Mouse (Mus musculus) midbrain, embryonic 16.5 days (tissue): ENCODE measurements around the gene Mrc2. TPM values are rescaled to one million over a fixed set of nuclear protein-coding genes. Genes with fewer than 3 reads are reported as not detected.

Experiments used
- ATAC-seq: fragments of 200-750 bp; cut with Nextera tagmentation; 2 replicates; pipeline ENCODE4 v1.8.0; 2017; ENCODE audit warnings: moderate TSS enrichment
- H3K27ac ChIP-seq: fragments of 300-500 bp; sonication (generic); 2 replicates; pipeline ENCODE4 v1.5.1; 2014; ENCODE audit warnings: mild to moderate bottlenecking, low read length, mixed read lengths
- H3K27me3 ChIP-seq: fragments of 300-500 bp; sonication (generic); 2 replicates; pipeline ENCODE4 v1.6.1; 2014; ENCODE audit warnings: low read depth, low read length, mixed read lengths; ENCODE audit not compliant: control insufficient read depth, insufficient read depth
- H3K36me3 ChIP-seq: fragments of 300-500 bp; sonication (generic); 2 replicates; pipeline ENCODE4 v1.6.1; 2014; ENCODE audit warnings: mild to moderate bottlenecking, low read length, moderate library complexity, mixed read lengths; ENCODE audit not compliant: control insufficient read depth, insufficient read depth
- H3K4me1 ChIP-seq: fragments of 300-500 bp; sonication (generic); 2 replicates; pipeline ENCODE4 v1.6.1; 2014; ENCODE audit warnings: mild to moderate bottlenecking, low read length, mixed read lengths; ENCODE audit not compliant: control insufficient read depth, insufficient read depth
- H3K4me2 ChIP-seq: fragments of 300-500 bp; sonication (generic); 2 replicates; pipeline ENCODE4 v1.6.1; 2014; ENCODE audit warnings: mild to moderate bottlenecking, low read length, mixed read lengths
- H3K4me3 ChIP-seq: fragments of 300-500 bp; sonication (generic); 2 replicates; pipeline ENCODE4 v1.5.1; 2014; ENCODE audit warnings: low read depth, mild to moderate bottlenecking, low read length, moderate library complexity, mixed read lengths
- H3K9ac ChIP-seq: fragments of 300-500 bp; sonication (generic); 2 replicates; pipeline ENCODE4 v1.6.1; 2014; ENCODE audit warnings: low read depth, low read length, mixed read lengths
- H3K9me3 ChIP-seq: fragments of 300-500 bp; sonication (generic); replicated peaks from 2 replicates; pipeline ENCODE4 v1.6.1; 2014; ENCODE audit warnings: mild to moderate bottlenecking, low read length, mixed read lengths; ENCODE audit not compliant: control insufficient read depth, poor library complexity, severe bottlenecking
- WGBS: fragments of 180-500 bp; shearing (Covaris S2); extraction: QIAGEN DNeasy Blood & Tissue Kit; methylation state at CpG from one replicate; pipeline ENCODE4 v1.1.7; 2014; 5-methylcytosine and 5-hydroxymethylcytosine counted together
- polyA plus RNA-seq: library from polyadenylated mRNA; unstranded; fragments of >200 nt; fragmentation: Nextera tagmentation; extraction: Ambion mirVana; gene quantifications from 2 replicates; pipeline ENCODE4 v1.2.1, GENCODE M21; 2015

The Mrc2 gene
- polyA plus RNA-seq, result 3.8 and 4.5 TPM in 2 replicates

DNA sequence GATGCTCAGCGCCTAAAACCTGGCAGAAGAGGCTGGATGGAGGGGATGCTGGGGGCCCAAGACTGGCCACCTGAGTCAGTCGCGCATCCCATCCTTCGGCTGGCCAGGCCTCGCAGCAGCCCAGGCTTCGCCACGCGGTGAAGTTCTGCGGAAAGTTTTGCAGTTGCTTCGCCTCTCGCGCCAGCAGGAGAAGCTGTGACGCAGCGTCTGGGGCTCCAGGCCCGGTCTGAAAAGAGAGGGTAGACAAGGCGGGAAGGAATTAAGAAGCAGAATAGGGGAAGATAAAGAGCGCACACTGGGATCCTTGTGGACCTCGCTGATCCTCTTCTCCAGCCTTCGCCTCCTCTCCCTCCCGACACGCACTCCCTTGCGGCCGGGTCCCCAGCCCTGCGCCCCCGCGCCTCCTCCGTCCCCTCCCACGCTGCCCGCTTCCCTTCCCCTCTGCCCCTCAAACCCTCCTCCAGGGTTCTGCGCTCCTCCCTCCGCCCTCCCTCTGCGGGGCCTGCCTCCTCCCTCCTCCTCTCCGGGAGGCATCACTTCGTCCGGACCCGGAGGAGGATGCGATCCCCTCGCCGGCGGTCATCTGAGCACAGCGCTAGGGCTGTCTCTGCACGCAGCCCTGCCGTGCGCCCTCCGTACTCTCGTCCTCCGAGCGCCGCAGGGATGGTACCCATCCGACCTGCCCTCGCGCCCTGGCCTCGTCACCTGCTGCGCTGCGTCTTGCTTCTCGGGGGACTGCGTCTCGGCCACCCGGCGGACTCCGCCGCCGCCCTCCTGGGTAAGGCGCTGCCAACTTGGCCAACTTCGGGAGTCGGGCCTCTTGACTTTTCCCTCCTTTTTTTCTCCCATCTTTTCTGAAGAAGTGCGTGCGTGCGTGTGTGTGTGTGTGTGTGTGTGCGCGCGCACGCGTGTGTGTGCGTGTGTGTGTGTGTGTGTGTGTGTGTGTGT lies at the start of gene Mrc2:
Mrc2 (plus strand) TSS at position 520 of the 948 bp plus-strand sequence.
- no peaks in the 10 kb centered on the region for H3K9me3 ChIP-seq
- H3K9ac ChIP-seq, result peak within 1 kb of the TSS; percentile 62
- H3K27me3 ChIP-seq, result peaks cover 10% of the 10 kb centered on the region
- ATAC-seq, result peak; percentile 66
- H3K4me3 ChIP-seq, result peak within 1 kb of the TSS; percentile 50
- H3K4me1 ChIP-seq, result peaks cover 16% of the 10 kb centered on the region
- under 1% methylated on average over 68 of the region's 75 CpGs for WGBS
- H3K27ac ChIP-seq, result no peak within 1 kb of the TSS
- H3K36me3 ChIP-seq, result no peaks in the 10 kb centered on the region
- H3K4me2 ChIP-seq, result peak within 1 kb of the TSS; percentile 100

GRCm38 (mm10) chr11:105246369-105246768 lies 46.1 kb upstream of the Mrc2 start:
- H3K27ac ChIP-seq, result no peak overlapping the region
- H3K4me2 ChIP-seq, result no peak overlapping the region
- 98% methylated on average over 1 of the region's 1 CpGs for WGBS
- peaks cover 13% of the 10 kb centered on the region; the same call in 1 of the 2 replicates for H3K36me3 ChIP-seq
- H3K4me1 ChIP-seq, result no peaks in the 10 kb centered on the region
- ATAC-seq, result no peak
- H3K9me3 ChIP-seq, result no peaks in the 10 kb centered on the region
- H3K27me3 ChIP-seq, result no peaks in the 10 kb centered on the region
- no peak overlapping the region for H3K4me3 ChIP-seq
- H3K9ac ChIP-seq, result no peak overlapping the region

GRCm38 (mm10) chr11:105246785-105247184 lies 45.7 kb upstream of the Mrc2 start:
- Histone ChIP-seq H3K4me2 (no peak overlapping the region), H3K27ac (no peak overlapping the region), H3K4me3 (no peak overlapping the region), H3K36me3 (peaks cover 13% of the 10 kb centered on the region; the same call in 1 of the 2 replicates), H3K27me3 (no peaks in the 10 kb centered on the region), H3K9me3 (no peaks in the 10 kb centered on the region), H3K9ac (no peak overlapping the region), H3K4me1 (no peaks in the 10 kb centered on the region)
- ATAC-seq, result no peak
- WGBS, result 93% methylated on average over 6 of the region's 6 CpGs

DNA sequence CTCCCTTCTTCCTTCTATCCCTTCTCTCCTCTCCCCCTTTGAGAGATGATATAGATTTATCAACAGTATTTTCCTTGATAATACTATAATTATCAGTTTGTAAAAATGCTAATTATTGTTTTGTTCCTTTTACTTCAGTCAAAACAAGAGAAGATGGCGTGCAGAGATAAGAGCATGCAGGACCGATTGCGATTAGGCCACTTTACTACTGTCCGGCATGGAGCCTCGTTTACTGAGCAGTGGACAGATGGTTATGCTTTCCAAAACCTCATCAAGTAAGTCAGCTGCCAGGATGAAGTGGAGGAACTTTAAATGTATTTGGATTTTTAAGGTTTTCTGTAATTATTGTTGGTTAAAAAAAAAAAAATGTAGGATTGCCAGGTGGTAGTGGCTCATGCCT lies 45.1 kb upstream of the Mrc2 start:
- WGBS, result 97% methylated on average over 5 of the region's 5 CpGs
- Histone ChIP-seq H3K9me3 (no peaks in the 10 kb centered on the region), H3K27me3 (no peaks in the 10 kb centered on the region), H3K4me1 (no peaks in the 10 kb centered on the region), H3K4me2 (no peak overlapping the region), H3K27ac (no peak overlapping the region), H3K4me3 (no peak overlapping the region), H3K9ac (no peak overlapping the region), H3K36me3 (peaks cover 13% of the 10 kb centered on the region; the same call in 1 of the 2 replicates)
- no peak for ATAC-seq

- peaks cover 11% of the 10 kb centered on the region; the same call in 1 of the 2 replicates for H3K36me3 ChIP-seq
- H3K9ac ChIP-seq, result no peak overlapping the region
- no peak for ATAC-seq
- WGBS, result 79% methylated on average over 3 of the region's 3 CpGs
- H3K4me3 ChIP-seq, result no peak overlapping the region
- no peaks in the 10 kb centered on the region for H3K9me3 ChIP-seq
- H3K4me2 ChIP-seq, result no peak overlapping the region
- no peak overlapping the region for H3K27ac ChIP-seq
- H3K4me1 ChIP-seq, result no peaks in the 10 kb centered on the region
- no peaks in the 10 kb centered on the region for H3K27me3 ChIP-seq
These were observed 32.7 kb upstream of the Mrc2 start for GRCm38 (mm10) chr11:105259733-105260132.

GRCm38 (mm10) chr11:105261116-105261515 lies 31.3 kb upstream of the Mrc2 start:
- ATAC-seq, result no peak
- H3K4me3 ChIP-seq, result no peak overlapping the region
- no peaks in the 10 kb centered on the region for H3K27me3 ChIP-seq
- WGBS, result 39% methylated on average over 5 of the region's 5 CpGs
- no peaks in the 10 kb centered on the region for H3K4me1 ChIP-seq
- H3K36me3 ChIP-seq, result peaks cover 11% of the 10 kb centered on the region; the same call in 1 of the 2 replicates
- no peak overlapping the region for H3K4me2 ChIP-seq
- no peaks in the 10 kb centered on the region for H3K9me3 ChIP-seq
- no peak overlapping the region for H3K9ac ChIP-seq
- no peak overlapping the region for H3K27ac ChIP-seq

DNA sequence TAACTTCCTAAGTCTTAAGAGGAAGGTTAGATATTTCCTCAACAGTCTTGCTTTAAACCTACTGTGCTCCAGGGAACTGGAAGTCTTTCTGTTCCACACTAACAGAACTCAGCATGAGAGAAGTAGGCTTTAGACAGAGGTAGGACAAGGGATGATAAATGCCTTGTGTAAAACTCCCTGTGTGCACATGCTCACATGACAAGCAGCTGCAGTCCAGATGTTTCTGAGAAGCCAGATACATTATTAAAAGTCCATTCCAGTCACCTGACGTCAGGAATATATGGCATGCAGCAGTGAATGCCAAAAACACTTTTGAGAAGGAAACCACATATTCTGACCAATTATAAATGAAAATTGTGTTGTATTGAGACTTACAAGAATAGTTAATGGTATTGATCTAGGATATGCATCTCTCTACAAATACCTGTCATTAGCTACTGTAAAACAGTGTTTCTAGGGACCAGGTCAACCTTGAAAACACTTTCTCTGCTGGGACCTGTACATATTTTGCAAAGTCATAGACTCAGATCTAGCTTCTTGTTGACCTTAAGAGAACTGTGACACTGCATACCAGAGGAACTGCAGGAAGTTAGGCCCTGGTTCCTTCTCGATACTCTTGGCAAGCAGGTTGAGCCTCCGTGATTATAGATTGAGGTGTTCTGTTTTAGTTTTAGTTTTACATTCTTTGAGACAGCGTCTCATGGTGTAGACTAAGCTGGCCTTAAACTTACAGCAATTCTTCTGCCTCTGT lies 30.7 kb upstream of the Mrc2 start:
- no peaks in the 10 kb centered on the region for H3K27me3 ChIP-seq
- H3K4me2 ChIP-seq, result no peak overlapping the region
- WGBS, result 88% methylated on average over 4 of the region's 4 CpGs
- no peak overlapping the region for H3K4me3 ChIP-seq
- peaks cover 11% of the 10 kb centered on the region; the same call in 1 of the 2 replicates for H3K36me3 ChIP-seq
- no peak overlapping the region for H3K9ac ChIP-seq
- no peak for ATAC-seq
- H3K27ac ChIP-seq, result no peak overlapping the region
- H3K4me1 ChIP-seq, result no peaks in the 10 kb centered on the region
- H3K9me3 ChIP-seq, result no peaks in the 10 kb centered on the region

DNA sequence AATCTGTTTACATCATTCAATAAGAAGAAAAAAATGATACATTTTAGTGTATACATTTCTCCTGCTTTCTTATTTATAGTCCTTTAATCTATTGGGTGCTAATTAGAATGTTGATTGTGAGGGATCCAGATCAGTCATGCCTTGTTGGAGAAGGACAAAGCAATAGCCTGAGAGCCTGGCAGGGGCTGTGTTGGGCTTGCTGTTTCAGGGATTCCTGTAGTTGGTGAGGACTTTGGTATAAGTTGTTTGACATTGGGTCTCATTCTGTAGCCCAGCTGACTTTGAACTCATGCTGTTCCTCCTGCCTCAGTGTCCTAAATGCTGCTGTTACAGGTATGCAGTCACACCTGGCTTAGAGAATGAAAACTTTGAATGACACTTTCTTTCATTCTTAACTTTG lies 27.9 kb upstream of the Mrc2 start:
- no peak for ATAC-seq
- H3K27ac ChIP-seq, result no peak overlapping the region
- H3K4me3 ChIP-seq, result no peak overlapping the region
- no peak overlapping the region for H3K4me2 ChIP-seq
- H3K9ac ChIP-seq, result no peak overlapping the region
- 0 out of 2 replicates have a peak, but pooled peaks cover 8% of the 10 kb centered on the region for H3K36me3 ChIP-seq
- H3K27me3 ChIP-seq, result no peaks in the 10 kb centered on the region
- no peaks in the 10 kb centered on the region for H3K9me3 ChIP-seq
- H3K4me1 ChIP-seq, result no peaks in the 10 kb centered on the region
